Mouse (Mus musculus): ENCODE measurements around the gene Orm3.

The Orm3 gene

DNA sequence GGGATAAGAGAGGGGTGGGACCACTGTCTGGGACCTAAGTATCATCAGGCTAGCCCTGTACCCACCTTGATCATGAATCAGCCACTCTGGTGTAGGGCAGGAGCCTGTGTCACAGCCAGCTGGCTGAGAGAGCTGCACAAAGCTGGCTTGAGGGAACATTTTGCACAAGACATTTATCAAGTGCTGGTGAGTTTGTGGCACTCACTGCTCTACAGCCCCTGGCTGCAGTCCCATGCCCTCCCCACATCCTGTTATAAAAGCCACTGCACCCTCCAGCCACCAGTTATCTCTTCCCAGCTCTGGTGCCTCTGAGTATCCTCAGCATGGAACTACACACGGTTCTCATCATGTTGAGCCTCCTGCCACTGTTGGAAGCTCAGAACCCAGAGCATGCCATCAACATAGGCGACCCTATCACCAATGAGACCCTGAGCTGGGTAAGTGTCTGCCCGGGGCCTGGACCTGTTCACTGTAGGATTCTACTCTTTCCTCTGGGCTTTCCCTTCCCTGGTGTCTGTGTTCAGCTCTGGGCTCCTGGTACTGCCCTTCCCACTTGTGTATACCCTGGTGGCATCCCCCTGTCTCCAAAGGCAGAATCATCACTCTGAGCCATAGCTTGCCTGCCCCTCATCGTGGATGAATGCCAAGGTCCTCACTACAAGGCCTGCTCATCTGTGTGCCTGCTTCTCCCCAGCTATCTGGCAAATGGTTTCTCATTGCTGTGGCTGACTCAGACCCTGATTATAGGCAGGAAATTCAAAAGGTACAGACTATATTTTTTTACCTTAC is at the start of gene Orm3:
TSS of gene Orm3 (plus strand) at position 286 of the 789 bp plus-strand sequence.
- DNase-seq (ENCODE audit: low spot score) = no peak

DNA sequence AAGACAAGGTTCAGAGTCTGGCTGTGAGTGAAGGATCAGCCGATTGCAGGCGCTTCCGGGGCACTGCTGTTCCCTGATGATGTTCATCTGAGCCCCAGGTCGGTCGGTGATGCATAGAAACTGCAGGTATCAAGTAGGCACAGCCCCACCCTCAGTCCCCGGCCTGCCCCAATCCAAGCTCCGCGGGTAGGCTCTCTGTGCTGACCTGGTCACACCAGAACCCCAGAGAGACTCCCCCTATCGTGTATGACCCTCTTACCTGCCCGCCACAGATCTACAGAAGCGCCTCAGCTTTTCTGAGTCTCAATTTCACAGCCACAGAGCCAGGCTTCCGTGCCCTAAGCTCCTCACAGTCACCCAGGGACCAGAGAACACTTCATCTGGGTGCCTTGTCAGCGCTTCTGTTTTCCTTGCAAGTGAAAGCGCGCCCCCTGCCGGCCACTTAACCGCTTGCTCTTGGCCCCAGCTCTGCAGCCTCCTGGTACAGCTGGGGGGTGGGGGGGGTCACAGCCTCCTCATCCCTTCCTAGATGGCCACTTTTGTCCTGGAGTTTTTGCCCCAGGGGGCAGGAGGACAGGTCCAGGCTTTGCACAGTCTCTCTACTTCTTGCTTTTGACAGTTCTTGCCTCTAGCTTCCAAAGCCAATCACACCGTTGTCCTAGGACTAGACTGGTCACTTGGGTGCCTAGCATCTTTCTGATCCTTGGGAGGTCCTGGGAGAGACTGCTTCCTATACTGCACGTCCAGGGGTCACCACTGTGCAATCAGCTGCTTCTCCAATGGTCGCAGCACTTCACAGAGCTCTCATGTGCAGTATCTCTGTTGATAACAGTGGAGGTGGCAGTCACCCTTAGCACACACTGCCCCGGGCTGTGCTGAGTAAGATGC is 48.5 kb upstream of the Orm3 start:
- peak; percentile 92 for DNase-seq (ENCODE audit: low spot score)

DNA sequence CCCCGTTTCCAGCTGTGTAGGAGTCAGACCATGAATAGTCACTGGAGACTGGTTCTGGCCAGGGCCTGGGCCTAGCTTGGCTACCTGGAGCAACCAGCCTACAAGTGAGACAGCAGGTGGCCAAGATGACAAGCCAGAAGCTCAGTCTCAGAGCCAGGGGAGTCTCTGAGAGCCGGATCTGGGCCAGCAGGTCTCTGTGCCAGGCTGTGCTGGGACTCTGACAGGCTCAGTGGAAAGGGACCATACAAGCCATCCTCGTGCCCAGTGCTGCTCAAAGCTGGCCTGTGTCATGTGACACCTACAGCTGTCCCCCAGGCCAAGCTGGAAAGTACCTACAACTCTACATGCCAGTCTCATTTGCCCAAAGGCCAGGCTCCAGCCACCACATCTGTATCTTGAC is 47.6 kb upstream of the Orm3 start:
- DNase-seq (ENCODE audit: low spot score) = no peak

DNA sequence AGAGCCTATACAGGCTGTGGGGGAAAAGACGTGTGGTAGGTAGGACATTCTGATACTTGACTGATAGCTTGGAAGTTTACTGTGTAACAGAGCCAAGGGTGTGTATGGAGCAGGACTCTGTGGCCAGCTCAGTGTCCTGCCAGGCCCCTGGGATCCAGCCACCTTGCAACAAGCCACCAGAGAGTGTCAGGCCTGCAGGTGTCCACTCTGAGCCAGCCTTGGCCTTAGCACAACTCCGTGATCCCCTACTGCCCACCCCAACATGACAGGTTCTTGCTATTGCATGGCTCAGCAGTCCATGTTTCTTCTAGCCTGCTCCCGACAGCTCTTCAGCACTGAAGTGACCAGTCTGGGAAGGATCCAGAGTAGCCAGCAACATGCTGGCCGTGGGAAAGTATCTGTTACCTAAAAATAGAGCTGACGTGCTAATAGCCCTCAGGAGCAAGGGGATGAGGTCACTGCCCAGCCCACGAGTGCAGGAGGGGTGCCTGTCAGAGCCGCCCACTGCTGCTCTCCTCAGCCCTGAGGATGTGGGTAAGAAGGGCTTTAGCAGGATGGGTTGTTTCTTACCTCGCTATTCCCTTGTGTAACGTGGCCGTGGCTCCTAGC is 45.6 kb upstream of the Orm3 start:
- no peak for DNase-seq (ENCODE audit: low spot score)

DNA sequence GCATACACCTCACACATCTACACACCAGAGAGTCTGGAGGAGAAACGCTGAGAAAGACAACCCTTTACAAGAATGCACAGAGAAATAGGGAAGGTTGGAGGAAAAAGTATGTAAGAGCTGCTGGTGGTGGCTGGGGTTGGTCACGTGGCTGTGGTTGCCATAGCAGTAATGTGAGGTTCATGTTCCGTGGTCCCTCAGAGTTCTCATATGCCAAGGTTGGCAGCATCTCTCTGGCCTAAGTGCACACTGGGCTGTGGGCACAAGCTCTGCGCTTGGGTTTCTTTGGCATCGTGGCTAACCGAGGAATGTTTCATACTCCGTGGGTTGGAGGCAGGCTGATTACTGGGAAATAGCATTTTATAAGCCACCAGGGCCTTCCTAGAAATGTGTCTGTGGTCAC is 44.5 kb upstream of the Orm3 start:
- DNase-seq (ENCODE audit: low spot score) = no peak

DNA sequence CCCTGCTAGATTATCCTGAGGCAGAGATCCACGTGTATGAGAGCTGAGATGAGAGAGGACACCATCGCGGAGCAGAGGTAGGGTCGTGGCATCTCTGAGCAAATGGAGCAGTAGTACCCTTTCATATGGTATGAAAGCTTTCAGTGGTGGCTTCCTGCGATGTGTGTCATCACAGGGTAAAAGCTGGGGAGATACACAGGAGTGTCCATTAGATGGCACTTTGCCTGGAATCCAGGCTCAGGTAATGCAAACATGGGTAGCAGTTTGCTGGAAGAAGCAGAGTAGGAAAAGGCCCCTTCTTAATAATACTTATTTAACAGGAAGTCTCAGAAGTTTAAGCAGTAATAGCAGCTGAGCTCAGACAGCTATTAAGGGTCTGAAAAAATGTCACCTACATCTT is 41.9 kb upstream of the Orm3 start:
- DNase-seq (ENCODE audit: low spot score) = no peak

DNA sequence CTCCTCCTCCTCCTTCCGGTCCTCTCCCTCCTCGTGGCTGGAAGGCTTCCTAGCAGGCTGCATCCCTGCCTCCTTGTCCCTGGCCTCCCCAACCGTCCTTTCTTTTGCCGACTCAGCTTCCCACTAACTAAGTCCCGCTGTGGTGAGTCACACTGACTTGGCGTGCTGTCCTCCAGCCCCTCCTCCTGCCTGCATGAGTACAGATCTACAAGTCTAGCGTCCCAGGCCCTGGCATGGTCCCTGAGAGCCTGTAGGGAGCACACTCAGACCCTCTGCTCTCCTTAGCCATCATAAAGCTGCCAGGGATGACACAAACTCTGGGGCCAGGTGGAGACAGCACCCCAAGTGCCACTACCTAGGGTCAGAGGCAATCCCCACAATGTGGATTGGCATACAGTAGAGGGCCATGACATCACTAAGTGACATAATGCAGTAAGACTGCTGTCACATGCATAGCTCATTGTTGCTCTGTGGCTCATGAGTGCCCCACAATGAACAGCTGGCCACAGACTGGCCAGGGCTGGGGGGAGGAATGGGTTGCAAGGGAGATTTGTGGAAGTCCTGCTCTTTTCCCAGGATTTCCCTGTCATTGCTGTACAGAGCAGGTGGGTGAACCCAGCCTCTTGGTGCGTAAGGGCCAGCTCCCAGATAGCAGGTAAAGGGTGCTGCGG is 39.8 kb upstream of the Orm3 start:
- DNase-seq (ENCODE audit: low spot score) = peak; percentile 44

DNA sequence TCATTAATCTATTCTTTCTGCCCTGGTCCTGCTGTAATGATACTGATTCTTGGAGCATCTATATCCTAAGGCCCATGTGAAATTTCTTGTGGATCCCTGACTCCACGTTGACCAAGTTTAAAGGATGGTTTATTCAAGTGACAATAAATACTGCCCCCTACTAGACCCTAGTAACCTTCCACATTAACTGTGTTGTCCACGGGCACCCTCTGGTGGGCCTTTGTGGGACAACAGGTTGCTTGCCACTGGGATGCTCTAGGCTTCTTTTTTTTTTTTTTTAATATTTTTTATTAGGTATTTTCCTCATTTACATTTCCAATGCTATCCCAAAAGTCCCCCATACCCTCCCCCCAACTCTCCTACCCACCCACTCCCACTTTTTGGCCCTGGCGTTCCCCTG is 36.4 kb upstream of the Orm3 start:
- peak; percentile 58 for DNase-seq (ENCODE audit: low spot score)

DNA sequence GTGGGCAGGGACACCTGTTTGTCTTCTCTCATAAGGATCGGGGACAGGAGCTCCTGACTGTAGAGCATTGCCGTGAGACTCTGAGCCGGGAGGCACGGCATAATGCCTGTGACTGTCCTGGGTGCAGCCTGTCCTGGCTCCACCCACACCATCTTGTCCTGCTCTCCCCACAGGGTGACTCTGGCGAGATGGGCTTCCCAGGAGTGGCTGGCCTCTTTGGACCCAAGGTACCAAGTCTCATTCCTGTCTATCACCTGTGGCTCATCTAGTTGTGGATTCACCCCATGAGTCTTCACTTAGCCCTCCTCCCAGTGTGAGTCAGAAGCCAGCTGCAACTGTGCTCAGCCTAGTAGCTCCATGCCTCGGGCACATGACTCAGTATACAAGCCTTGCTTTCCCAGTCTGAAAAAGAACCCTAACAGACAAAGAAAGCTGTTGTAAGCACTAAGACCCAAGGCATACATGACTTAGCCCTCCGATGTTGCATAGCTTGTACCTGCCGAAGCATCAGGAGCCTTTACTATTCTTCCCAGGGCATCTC is 32.6 kb upstream of the Orm3 start:
- DNase-seq (ENCODE audit: low spot score) = no peak

DNA sequence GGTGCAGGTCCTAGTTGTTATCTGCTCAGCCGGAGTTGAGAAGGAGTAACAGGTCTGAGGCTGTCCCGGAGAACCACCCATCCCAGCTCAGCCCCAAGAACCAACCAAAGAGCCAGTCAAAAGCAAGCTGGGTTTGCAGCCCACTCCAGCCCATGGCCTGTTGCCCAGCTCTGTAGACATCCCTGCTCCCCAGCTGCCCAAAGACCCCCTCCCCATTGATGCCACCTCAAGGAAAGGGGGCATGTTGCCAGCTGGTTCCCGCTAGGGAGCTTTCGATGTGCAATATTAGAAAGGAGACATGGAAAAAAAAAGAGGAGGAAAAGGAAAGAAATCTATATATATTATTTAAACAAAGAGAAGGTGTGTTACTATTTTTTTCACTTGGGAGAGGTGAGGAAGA is 22.6 kb upstream of the Orm3 start:
- no peak for DNase-seq (ENCODE audit: low spot score)

DNA sequence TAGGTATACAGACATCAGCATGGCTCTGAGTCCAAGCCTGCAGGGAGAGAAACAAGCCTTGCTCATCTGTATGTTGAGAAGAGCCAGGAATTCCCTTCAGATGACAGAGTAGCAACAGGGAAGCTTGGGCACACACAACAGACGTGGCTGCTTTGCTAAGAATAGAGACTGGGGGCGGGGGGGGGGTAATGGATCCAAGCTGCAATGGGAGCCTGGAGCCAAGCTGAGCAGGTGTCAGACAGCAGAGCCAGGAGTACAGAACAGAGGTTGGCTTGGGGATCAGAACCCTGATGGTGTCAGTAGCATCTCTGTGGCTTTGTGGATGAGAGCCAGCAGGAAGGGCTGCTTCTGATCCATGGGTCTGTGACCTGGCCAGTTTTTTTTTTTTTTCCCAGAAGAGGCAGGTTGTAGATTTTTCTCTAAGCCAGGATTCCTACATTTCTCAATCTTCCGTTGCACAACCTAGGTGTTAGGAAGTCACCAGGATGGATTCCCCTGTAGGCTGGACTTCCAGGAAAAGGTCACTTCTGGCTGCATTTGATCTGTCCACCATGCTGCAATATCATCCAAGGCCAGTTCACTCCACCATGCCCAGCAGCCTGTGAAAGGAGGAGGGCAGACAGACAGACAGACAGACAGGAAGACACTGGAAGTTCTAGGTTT is 17.4 kb upstream of the Orm3 start:
- DNase-seq (ENCODE audit: low spot score) = no peak

DNA sequence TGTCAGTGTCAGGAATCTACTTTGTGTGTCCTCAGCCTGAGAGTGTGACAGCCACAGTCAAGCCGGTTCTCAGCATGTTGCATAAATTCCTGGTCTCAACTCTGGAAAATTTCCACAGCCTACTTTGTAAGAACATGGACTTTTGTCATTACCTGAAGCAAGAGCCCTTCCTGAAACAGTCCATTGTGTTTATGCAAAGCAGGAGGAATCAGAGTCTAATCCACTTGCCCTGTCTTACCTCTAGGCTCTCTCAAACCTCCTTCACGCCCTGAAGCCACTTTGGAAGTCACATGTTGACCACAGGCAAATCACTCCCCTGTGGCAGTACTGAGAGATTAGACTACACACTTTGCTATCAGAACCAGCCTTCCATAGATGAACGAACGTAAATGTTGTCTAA is 13.5 kb upstream of the Orm3 start:
- no peak for DNase-seq (ENCODE audit: low spot score)

DNA sequence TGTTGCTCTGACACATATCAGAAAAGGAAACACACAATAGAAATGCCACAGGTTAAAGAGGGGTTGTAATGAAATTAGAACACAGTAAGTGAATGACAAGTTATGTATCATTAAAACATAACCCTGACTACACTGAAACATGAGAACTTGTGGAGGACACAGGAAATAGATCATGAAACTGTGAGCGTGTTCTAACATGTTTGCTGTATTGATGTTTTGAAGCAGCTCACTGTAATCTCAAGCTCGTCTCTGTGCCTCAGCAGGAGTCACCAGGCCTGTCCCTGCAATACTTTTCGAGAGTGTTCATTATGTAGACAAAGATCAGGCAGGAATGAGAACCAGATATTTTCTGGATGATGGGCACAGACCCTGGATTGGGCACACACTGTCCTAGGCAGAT is 12.4 kb upstream of the Orm3 start:
- no peak for DNase-seq (ENCODE audit: low spot score)

DNA sequence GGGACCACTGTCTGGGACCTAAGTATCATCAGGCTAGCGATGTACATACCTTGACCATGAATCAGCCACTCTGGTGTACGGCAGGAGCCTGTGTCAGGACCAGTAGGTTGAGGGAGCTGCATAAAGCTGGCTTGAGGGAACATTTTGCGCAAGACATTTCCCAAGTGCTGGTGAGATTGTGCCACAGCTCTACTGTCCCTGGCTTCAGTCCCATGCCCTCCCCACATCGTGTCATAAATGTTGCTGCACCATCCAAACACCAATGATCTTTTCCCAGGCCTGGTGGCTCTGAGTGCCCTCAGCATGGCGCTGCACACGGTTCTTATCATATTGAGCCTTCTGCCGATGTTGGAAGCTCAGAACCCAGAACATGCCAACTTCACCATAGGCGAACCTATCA is 11.7 kb upstream of the Orm3 start, which contains the start of gene Orm1:
TSS of gene Orm1 (plus strand) at position 266 of the 400 bp plus-strand sequence.
- DNase-seq (ENCODE audit: low spot score) = no peak

DNA sequence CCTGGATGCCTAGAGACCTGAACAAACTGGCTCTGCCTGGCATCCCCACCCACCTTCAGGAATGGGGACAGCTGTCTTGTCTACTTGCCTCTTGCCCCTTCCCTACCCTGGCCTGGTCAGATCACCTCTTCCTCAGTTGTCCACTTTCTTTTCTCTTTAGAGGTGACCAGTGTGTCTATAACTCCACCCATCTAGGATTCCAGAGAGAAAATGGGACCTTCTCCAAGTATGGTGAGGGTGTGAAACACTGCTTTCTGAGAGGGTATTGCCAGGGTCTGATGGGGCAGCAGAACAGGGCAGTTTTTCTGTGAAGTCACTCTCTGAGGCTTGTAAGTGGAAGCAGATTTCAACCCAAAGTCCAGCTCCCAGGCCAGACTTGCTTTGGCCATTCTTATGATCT is 10.7 kb upstream of the Orm3 start:
- DNase-seq (ENCODE audit: low spot score) = no peak

DNA sequence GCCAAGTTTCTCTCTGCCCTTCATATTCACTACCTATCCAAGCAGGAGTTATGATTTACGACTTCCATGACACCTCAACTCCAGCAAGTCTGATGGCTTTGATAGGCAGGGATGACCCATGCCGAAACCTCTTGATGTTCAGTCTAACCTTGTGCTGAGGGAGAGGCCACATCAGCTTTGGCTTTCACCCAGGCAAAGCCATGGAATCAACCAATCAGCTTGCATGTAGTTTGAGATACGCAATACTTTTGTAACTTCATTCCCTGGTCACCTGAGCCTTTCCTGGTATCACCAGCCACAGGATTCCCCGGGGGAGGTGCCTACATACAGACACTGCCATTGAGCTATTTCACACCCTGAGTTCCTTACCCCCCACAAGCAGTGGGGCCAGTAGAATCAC is 9.3 kb upstream of the Orm3 start:
- no peak for DNase-seq (ENCODE audit: low spot score)

DNA sequence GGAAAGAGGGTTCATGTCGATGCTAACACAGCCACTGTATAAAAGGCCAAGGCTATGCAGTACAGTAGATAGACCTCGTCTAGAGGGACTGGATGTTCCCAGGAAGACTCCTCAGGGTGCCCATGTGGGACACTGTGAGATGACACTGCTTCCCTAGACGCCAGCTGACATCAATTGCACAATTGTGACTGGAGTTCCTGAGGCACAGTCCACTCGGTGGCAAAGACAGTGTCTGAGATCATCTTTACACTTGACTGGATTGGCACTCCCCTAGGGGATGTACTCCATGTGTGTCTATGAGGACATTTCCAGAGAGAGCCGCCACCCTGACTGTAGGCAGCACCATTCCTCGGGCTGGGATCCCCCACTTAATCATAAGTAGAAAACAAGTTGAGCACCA is 7.4 kb upstream of the Orm3 start:
- DNase-seq (ENCODE audit: low spot score) = no peak

DNA sequence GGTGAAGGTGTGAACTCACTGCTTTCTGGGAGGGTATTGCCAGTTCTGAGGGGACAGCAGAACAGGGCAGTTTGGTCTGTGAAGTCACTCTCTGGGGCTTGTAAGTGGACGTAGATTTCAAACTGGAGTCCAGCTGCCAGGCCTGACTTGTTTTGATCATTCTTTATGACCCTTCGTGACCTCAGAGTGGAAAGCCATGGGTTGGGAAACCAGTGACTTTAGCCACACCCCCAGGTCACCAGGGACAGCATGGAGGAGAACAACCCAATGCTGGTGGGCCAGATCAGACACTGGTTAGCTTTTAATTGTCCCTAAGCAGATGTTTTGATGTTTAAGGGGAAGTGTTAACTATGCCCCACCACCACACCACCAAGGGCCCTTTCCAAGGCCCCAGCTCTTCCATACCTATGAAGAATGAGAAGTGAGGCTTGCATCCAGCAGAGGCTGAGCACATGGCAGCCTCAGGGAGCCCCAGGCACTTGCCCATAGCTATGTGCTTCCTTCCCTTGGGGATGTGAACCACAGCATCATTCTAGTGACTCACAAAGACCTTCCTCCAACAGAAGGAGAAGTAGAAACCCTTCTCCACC is 1.1 kb downstream of the Orm3 start:
- no peak for DNase-seq (ENCODE audit: low spot score)

DNA sequence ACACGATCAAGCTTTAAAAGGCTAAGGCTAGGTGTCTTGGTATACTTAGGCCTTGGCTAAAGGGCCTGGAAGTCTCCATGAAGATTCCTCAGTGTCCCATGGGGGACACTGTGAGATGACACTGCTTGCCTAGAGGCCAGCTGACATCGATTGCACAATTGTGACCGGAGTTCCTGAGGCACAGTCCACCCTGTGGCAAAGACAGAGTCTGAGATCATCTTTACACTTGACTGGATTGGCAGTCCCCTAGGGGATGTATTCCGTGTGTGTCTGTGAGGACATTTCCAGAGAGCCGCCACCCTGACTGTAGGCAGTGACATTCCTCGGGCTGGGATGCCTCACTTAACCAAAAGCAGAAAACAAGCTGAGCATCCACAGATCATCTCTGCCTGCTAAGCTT is 3.9 kb downstream of the Orm3 start:
- no peak for DNase-seq (ENCODE audit: low spot score)

DNA sequence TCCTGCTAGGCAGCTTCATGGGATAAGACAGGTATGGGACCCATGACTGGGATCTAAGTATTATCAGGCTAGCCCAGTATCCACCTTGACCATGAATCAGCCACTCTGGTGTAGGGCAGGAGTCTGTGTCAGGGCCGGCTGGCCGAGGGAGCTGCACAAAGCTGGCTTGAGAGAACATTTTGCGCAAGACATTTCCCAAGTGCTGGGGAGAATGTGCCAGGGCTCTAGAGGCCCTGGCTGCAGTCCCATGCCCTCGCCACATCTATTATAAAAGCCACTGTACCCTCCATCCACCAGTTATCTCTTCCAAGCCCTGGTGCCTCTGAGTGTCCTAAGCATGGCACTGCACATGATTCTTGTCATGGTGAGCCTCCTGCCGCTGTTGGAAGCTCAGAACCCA is 6.2 kb downstream of the Orm3 start, which contains the start of gene Orm2:
TSS of gene Orm2 (plus strand) at position 300 of the 400 bp plus-strand sequence.
- DNase-seq (ENCODE audit: low spot score) = no peak

DNA sequence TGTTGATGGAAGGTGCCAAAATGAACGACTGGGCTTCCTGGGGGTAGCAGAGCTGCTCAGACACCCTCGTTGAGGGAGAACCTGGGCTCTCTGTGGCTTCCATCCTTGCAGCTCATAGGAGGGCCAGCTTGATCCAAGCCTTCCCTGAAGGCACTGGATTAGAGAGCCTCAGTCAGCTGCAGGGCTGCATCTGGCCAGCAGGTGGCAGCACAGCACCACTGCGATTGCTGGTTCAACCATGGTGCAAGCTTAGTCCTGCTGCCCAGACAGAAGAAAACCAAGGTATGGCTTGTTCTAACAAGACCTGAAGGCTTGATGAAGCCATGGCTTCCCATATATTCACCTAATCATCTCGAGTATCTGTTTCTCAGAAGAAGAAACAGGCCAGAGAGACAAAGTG is 12.6 kb downstream of the Orm3 start:
- DNase-seq (ENCODE audit: low spot score) = peak; percentile 83
